Mouse (Mus musculus) lung, postnatal 4 days (tissue): ENCODE data around the gene Nmi.

Source experiments
- DNase-seq, 2 experiments: peaks; one replicate each; pipeline ENCODE4 v3.0.0; 2021

Gene Nmi

DNA sequence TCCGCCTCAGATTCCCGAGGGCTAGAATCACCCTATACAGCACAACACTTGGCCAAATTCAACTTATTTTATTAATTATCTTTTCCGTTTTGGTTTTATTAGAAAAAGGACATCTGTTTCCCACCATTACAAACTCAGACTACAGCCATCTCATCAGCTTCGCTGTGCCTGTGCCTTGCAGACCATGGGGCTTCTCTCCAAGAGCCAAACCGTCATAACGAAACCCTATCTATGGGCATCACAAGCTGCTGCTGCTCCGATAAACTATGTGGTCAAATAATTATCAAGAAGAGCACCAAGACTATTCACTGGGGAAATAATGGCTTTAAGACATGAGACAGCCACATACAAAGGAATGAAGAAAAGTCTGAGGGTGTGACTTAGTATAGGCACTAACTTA, 31.5 kb downstream of the Nmi start:
- no peak for DNase-seq

- DNase-seq: no peak
Measured at GRCm38 (mm10) chr2:51938750-51939149, 34.5 kb downstream of the Nmi start.

- no peak for DNase-seq
Measured at GRCm38 (mm10) chr2:51937004-51937403, 36.3 kb downstream of the Nmi start.

- DNase-seq: no peak
Measured at GRCm38 (mm10) chr2:51936585-51936984, 36.7 kb downstream of the Nmi start.

DNA sequence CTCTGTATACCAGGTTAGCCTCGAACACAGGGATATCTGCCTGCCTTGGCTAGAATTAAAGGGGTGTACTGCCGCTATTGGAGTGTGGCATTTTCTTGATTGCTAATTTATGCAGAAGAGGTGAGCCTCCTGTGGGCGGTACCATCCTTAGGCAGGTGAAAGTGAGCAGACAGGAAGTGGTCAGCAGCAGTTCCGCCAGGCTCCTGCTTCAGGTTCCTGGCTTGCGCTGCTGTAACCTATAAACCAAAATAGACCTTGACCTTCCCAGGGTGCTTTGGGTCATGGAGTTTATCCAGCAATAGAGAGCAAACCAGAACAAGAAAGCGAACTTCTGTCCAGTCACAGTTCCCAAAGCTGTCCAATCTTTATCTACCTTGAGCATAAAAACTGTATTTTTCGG, 37.4 kb downstream of the Nmi start:
- DNase-seq: no peak

- peak; percentile 87 for DNase-seq
Measured at GRCm38 (mm10) chr2:51934574-51935334, 38.5 kb downstream of the Nmi start, which contains the start of gene Rbm43. TSS of gene Rbm43 (minus strand) at chr2:51935163.

GRCm38 (mm10) chr2:51933341-51934134, 39.8 kb downstream of the Nmi start:
- DNase-seq: no peak

DNA sequence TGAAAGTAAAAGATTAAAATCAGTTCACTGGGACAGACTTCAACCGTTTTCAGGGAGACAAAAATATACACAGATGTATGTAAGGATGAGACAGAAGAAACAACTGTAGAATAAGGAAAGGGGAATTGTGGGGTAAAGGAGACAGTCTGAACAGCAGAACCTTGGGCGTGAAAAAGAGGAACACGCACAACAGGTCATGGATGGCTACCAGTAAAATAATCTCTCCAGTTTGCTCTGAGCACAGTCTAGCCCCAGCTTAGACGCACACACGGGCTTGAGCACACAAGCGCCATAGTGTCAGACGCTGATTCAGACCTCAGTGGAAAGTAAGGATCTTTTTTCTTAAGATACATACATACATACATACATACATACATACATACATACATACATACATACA, 42.1 kb downstream of the Nmi start:
- DNase-seq: no peak

DNA sequence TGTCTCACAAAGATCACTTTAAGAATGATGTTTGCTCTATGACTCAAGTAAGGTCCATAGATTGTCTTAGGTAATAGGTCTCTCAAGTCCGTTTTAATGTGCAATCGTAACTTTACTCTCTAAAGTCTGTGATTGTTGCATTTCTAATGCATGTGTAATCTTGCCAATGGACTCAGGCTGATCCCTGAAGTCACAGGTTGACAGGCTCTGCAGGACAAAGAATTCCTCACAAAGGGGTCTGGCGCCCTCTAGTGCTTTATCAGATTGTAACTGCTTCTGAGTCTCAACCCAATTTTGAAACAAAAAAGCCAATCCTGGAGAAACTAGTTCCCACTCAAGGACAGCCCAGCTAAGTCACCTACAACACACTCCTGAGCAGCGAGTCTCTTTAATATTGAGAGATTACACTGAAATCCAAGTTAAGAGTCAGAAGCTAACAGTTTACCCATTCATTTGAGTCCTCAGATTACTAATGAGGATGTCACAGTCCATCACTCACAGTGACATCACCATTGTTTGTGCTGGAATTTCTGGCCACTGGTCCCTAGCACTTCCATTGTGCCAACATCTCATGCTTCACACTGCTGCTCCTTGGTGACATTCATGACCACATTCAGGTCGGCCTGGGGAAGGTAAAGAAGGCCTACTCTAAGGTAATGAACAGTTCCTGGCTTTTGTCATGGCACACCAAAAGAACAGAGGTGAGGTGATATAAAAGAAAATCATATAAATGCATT, 58.2 kb downstream of the Nmi start:
- peak; percentile 35 to 75 for DNase-seq

GRCm38 (mm10) chr2:51914532-51914931, 58.8 kb downstream of the Nmi start:
- no peak for DNase-seq

- peak in 1 of 2 experiments; percentile 28 for DNase-seq
Measured at GRCm38 (mm10) chr2:51912740-51913139, 60.6 kb downstream of the Nmi start.

GRCm38 (mm10) chr2:51911864-51912263, 61.4 kb downstream of the Nmi start:
- no peak for DNase-seq

DNA sequence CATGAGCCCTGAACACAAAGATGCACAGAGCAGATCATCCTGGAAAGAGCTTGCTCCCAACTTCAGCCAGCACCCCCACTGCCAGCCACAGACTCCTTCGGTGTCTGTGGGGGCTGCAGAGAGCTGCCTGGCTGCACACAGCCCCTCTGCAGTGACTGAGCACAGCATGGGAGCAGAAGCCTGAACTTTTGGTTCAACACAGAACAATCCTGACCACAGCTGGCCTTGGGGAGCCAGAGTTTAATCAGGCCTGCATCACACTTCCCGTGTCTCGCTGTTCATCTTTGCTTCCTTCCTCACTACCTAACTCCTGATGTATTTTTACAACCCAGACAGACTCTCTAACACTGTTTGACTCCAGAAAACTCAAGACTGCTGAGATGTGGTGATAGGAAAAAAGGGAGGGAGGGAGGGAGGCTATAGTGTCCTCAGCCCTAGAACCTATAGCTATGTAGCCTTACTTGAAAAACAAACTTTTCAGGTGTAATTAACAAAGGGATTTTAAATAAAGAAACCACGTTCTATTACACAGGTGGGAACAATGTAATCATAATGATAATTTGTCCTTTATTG, 65.7 kb downstream of the Nmi start:
- no peak for DNase-seq

DNA sequence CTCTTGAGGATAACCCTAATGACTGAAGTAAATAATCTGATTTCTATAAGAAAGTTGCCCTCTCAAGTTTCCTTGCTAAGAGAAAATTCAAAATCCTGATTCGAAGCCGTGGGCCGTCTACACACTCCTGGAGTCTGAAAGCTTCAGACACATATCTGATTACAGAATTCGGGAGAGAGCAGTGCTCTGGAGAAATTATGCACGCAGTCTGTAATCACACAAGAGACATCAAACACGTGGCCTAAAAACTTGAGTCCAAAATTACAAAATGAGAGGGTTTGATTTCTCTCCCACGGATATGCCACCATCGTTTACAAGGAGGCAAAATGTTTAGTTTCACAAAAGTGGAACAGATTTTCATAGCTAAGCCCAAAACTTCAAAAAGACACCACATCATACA, 67.7 kb downstream of the Nmi start:
- no peak for DNase-seq
